Mouse (Mus musculus) left cerebral cortex, adult 8-10 months (tissue): ENCODE measurements around the gene Zfp60. TPM values are rescaled to one million over a fixed set of nuclear protein-coding genes. Genes with fewer than 3 reads are reported as not detected.
A peak's percentile ranks its signal among the peaks of the same experiment; 100 is the strongest.

Experiments used
- DNase-seq, 2 experiments: peaks; one replicate each; pipeline ENCODE4 v3.0.0; 2022; ENCODE audit warnings: low spot score in 2 of 2
- total RNA-seq, 4 experiments: library from RNA; stranded (reverse); gene quantifications; 2 replicates each; pipeline ENCODE4 v1.2.4; 2022

Zfp60 gene
- 10 to 100 TPM; 38.2 to 46.6 (median 42.1) TPM for total RNA-seq

DNA sequence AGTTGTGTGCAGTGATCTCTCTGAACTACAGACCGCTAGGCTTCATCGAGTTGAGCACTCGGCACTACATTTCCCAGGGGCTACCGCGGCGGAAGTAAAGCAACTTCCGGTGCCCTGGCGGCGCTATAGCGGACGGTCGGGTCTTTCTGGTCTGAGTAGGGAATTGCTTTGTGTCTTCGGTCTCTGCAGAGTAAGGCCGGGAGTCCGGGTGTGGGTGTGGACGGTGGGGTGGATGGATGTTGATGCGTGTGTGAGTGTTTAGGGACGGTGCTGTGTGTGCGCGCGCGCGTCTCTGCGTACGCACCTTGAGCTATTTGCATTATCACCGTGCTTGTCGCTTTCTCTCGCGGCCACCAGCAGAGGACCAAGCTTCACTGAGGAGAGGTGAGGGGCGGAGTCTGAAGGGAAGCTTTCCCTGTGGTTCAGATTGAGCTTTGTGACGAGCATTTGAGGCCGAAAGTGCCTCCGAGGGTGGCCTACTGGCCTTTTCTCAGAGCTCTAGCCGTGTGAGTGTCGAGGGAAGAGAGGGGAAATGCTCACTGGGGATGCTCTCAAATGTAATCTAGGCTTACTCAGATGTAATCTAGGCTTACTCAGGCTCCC, at the start of gene Zfp60:
Zfp60 (plus strand) TSS at position 109 of the 603 bp plus-strand sequence.
- peak; percentile 79 to 85 for DNase-seq

DNA sequence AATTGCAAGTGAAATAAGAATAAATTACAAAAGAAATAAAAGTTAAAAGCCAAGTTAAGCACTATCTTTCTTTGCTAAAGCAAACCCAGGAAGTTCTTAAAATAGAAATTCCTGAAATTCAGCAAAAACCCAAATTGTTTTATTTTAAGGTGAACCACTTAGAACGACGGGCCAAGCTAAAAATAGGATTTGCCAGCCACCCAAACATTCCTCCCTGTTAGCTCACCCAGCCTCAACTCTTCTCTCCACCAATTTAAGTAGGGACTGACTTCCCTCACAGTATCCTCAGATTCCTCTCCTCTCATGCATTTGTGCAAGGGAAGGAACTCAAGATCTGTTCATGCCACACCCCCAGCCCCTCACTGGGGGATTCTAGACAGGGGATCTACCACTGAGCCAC, 48.0 kb upstream of the Zfp60 start:
- no peak for DNase-seq

DNA sequence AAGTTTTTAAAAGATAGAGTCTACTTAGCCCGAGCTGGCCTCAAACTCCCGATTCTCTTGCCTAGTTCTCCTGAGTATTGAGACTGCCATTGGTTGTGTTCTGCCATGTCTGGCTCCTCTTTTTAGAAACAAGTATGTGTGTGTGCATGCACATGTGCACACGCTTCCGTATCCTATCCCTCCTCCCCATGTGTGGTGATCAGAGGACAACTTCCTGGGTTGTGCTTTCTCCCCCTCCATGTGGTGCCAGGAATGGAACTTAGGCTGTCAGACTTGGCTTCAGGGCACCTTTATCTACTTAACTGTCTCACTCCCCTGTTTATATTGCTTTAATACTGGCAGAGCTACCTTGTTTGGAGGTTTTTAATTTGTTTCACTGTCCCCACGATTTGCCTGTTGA, 46.0 kb upstream of the Zfp60 start:
- DNase-seq, result no peak

DNA sequence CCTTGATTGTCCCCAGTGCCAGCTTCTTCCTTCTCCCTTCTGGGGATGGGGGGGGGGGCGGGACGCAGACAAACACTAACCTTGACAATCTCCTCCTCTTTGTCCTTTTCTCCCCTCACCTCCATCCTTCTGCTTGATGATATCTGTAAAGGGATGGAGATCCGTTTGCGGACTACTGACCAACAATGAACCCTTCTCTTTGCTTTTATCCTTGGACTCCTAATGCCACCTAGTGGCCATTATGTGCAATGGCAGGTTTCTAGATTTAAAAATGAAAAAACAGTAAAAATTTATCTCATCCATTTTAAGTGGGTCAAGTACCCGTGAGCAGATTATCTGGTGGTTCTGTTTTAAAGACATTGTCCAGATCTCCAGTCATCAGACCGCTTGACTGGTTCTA, 45.5 kb upstream of the Zfp60 start:
- DNase-seq, result no peak

DNA sequence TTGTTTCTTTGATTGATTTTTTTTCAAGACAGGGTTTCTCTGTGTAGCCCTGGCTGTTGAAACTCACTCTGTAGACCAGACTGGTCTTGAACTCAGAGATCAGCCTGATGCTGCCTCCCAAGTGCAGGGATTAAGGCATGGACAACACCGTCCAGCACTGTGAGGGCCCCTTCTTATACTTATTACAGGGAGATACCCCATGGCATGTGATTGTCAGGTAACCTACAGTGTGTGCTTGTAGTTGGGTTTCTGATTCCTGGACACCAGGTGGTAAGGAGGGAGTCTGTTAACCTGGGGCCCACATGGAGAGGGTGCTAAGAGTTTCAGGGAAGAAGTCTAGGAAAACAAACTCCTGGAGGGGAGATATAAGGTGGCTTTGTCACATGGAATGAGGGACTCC, 44.1 kb upstream of the Zfp60 start:
- no peak for DNase-seq

DNA sequence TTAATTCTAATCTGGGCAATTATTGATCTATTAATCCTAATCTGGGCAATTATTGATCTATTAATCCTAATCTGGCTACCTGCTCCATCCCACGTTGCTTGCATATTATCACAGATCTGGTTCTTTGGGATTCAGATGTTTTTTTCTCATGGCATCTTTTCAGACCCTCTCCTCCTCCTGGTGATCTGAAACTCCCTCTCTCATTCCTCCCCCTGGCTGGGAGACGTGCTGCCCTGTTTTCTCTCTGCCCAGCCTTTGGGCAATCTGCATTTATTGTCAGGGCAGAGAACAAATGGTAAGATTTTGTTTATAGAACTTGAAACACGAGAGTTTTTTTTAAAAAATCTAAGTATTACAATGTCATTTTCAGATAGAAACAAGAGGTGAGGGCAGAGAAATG, 43.4 kb upstream of the Zfp60 start:
- DNase-seq, result no peak

DNA sequence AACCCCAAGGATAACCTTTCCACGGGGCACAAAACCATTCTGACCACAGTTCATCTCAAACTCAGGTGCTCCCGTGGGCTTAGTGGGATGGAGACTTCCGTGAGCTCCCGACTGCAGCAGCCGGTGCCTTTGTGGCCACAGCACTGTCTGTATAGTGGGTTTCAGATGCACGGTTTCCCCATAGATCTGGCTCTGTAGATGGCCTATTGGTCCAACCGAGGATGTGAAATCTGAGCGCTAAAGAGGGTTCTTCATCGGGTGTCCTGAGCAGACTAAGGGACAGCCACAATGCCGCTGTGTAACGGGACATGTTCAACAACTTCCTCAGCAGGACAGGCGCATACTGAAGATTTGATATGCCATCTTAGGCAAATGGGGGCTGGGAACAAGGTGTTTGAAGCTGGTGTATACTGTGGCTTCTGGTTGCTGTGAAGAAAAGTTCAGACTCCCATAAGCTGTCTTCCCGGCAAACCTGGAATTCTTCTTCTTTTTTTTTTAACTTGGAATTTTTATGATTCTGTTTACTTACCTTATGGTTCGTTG, 42.9 kb upstream of the Zfp60 start:
- DNase-seq, result no peak

DNA sequence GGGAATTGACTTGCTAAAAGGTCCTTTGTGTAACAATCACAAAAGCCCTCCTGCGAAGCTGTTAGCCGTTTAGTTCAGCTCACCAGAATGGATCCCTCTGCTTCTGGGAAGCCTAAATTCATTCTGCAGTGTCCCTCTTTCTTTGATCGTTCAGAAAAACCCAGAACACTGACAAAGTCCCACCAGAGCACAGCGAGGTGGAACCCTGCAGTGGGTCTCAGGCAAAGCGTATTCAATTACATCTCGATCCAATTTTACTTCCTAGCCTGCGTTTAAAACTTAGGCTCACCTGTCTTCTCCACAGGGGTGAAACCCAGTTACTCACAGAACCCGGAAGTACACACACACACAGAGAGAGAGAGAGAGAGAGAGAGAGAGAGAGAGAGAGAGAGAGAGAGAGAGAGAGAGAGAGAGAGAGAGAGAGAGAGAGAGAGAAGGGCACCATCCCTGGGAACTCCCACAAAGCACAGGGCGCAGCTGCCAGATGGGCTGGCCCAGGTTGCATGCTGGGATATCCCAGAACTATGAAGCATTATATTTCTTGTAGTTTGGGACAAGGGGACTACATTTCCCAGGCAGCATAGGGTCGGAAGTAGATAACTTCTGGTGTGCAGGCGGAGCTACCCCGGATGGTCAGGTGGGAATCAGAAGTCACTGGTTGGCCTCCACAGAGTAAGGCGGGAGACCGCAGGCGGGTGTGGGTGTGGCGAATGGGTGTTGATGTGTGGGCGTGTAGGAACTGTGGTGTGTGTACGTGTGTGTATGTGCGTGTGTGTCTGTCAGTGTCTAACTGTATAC, 42.2 kb upstream of the Zfp60 start, which contains the start of gene Zfp607b:
Zfp607b (plus strand) TSS at position 526 of the 798 bp plus-strand sequence.
- peak; percentile 82 to 97 for DNase-seq

DNA sequence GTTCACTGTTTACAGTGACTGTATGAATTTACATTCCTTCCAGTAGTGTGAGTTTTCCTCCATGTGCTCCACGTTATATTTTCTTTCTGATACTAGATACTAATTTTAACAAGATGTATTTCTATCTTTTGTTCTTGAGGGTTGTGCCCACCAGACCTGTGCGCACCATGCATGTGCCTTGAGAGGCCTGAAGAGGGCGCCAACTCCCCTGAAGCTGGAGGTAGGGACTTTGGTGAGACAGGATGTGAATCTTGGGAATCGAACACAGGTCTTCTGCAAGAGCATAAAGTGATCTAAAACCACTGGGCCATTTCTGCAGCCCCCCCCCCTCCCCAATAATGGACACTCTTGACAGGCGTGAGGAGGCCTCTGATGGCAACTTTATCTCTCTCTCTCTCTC, 40.1 kb upstream of the Zfp60 start:
- DNase-seq, result no peak

DNA sequence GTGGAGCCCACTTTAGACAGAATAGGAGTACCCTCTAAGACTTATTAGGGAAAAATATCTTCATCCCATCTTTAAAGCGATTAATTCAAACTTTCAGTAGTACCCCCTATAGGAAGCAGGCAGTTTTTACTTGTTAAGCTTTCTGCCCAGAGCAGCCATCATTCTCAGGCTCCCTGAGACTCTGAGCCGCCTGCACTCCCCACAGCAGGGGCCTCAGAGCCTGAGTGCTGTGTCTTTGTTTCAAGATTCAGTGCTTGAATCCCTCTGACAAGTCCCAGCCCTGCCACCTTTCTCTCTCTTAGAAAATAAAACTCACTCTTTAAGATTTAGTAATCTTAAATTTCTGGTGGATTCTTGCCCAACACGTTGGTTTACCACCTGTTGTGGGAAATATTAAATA, 34.5 kb upstream of the Zfp60 start:
- DNase-seq, result no peak

DNA sequence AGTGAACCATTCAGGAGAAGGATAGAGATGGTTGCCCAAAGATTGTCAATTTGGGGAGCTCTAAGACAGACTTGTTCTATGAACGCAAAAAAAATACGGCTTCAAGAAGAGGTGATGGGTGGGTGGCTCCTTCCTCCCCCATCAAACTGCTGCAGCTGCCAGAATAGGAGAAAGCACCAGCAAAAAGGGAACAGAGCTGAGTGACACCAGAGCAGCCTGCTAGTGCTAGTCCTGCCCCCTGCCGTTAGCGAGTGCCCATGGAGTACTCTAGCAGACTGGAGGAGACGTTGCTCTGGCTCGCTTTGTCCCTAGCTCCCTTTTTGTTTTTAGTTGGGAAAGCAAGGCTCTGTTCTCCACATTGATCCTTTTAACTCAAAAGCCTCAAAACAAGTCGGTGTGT, 20.8 kb upstream of the Zfp60 start:
- DNase-seq, result no peak

DNA sequence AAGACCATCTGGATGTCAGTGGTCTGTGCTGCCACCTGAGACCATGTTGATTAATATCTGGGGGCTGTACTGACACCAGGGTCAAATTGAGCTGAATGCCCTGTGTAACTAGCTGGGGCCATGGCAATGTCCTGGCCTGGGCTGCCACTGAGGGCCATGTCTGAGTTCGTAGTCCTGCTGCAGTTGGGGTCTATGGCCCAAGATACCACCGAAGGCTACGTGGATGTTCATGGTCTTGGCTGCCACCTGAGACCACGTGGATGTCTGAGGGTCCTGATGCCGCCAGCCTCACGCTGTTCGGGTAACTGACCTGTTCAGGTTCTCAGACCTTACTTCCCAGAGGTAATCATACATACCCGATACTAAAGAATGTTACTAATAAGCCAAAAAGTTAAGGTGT, 9.2 kb upstream of the Zfp60 start:
- DNase-seq, result no peak

DNA sequence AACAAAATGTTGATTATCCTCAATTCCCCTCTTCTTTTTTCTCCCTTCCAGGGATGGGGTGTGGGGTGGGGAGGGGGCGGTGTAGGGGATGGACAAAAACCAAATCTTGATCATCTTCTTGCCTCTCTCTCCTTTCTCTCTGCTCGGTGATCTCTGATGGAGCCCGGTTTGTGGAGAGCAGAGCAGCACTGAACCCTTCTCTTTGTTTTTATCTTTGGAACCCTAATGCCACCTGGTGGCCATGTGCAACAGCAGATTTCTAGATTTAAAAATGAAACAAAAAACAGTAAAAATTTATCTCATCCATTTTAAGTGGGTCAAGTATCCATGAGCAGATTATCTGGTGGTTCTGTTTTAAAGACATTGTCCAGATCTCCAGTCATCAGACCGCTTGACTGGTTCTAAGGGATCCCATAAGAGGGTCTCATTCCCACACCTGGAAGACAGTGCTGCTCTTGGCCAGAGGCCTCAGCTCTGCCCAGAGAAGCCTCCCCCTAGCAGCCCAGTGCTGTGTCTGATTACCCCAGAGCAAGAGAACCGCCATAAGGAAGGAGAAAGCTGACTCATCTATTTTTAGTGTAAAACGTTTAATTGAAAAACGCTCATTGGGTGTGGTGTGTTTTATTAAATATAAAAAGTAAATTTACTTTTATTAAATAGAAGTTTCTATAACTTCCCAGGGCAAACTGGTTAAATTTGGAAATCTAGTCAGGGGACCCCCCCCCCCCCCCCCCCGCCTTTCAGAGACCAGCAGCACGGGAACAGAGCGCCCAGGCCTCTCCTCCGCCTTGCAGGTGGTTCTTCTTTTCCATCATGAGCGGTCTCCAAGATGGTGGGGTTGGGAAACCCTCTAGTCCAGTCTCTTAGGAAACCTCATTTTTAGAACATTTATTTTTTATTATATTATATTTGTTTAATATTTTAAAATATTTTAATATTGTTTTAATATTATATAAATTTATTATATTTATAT, 5.3 kb upstream of the Zfp60 start:
- DNase-seq, result no peak

DNA sequence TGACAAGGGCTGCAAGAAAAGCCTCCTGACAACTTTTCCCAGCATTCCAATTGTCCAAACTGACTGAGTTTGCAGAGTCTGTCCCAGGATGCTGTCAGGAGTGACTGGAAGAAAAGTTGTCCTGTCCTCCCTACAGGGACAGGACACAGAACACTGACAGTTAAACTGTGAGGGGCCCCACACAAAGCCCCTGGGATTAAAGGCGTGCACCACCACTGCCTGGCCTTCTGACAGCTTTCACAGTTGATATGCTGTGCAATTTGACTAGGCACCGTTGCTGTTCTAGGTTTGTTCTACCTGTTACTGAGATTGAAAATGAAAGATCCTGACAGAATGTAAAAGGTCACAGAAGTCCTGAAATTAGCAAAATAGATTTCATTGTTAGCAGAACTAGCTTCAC, 3.7 kb upstream of the Zfp60 start:
- no peak for DNase-seq

DNA sequence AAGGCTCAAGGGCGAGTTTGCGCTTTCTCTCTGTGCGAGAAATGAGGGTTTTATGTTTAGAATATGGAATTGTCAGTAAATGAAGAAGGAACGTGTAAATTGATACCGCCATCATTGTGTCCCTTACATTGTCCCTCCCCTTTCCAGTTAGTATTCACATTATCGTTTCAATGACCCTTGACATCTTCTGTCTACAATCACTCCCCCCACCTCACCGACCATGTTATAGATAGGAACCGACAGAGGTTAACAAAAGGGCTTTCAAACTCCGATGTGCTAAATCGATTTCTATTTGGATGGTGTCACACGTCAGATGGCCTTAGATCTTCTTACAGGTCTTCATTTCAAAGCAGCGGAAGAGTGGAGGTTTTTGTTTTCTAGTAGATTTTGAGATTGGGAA, 757 bp downstream of the Zfp60 start:
- no peak for DNase-seq

DNA sequence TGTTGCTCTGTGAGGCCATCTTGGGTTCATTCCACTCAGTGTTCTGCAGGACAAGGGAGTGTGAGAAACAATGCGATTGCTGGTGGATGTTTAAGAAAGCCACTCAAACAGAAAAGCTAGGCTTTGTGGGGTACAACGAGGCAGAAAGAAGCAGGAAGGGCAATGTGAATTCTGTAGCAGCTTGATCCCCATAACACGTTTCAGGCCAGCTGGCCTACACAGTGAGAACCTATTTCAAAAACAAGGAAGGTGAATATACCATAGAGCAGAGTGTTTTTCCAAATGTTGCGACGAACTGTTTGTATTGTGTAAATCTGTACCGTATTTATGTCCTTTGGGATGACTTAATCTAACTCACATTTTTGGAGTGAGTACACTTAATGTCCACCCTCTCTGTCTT, 1.3 kb downstream of the Zfp60 start:
- DNase-seq, result no peak

DNA sequence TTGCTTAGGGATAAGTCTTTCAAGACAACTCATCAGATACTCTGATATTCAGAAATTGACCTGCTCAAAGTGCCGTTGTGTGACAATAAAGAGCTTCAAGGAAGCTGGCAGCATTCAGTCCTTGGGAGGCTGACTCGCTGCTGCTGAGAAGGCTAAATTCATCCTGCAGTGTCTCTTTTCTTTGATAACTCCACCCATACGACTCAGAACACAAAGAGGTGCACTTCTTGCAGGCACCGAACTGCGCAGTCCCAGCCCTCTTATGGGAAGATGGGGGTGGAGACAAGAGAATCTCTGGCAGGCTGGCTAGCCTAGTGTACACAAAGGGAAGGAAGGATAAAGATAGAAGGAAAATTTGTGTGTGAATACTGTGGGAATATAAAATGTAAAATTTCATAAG, 4.3 kb downstream of the Zfp60 start:
- DNase-seq, result no peak

DNA sequence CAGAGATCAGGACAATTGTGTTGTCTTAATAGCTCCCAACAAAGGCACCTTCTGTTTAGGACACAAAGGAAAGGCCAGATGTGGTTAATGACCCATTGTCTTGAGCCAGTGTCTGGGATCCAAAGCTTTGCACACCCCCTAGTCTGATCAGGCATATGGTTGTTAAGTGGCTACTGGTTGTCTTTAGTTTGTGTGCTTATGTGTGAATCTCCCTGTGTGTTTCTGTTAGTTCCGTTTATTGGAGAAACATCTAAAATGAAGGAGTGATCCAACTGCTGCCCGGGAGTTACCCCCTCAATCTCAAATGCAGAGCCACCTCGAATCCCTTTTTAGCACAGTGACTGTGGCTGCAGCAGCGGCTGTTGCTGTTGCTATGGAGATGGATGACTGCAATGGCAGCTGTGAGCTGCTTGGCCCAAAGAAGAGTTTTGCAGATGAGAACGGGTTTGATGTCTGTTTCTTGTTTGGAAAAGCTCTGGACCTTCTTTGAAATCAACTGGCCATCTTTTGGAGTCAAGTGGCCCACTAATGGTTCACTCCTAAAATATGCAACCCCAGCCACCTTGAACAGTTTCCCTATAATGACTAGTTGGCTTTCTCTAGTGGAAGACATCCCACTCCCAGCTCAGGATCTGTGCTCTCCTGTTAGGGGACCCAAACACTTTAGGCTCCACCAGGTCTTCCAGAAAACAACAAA, 25.3 kb downstream of the Zfp60 start:
- DNase-seq, result no peak

DNA sequence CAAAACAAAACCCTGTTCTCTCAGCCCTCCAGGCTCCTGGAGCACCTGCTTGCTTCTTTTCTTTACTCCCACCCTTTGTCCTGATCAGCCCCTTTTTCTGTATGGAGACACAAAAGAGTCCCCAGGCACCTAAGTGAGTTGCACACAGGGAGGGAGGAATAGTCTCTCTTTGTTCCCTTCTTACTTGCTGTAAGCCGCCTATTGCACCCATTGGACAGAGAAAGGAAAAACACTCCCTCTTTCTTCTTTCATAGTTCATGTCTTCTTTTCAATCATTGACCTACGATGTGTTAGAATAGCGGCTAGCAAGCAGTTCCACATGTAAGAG, 25.8 kb downstream of the Zfp60 start:
- DNase-seq, result no peak

DNA sequence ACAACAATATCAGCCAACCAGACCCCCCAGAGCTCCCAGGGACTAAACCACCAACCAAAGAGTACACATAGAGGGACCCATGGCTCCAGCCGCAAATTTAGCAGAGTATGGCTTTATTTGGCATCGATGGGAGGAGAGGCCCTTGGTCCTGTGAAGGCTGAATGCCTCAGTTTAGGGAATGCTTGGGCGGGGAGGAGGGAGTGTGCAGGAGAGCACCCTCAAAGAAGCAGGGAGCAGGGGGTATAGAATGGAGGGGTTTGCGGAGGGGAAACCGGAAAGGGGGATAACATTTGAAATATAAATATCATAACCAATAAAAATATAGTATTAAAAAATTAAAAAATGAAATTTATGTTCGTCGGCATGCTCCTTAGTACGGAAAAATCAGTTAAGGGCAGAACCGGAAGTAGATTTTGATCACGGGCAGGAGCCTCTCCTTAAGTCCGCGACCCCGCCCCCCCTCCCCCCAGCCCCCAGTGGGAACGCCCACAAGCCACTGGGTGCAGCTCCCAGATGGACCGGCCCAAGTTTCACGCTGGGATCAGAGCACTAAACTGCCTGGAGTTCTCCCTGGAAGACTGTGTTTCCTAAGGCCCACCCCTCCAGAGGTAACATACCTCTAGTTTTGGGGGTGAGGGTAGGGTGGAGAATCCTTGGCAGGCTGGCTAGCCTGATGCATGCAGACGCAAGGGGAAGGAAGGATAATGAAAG, 34.1 kb downstream of the Zfp60 start:
- no peak for DNase-seq

DNA sequence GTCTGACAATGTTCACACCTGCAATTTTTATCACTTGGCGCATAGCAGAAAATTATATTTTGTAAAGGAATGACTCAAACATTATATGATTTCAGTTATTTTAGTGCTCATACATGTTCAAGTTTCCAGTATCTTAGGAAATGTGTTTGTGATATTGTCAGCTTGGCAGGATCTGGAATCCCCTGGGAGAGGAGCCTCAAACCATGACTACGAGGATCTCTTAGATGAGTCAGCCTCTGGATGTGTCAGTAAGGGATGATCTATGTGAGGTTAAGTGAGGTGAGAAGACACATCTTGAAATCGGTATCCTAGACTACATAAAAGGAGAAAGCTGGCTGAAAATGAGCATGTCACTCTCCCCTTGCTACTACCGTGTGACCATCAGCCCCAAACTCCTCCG, 58.1 kb downstream of the Zfp60 start:
- no peak for DNase-seq
